Mouse (Mus musculus) large intestine, adult 2 months (tissue): ENCODE results near the gene Stpg3. TPM values are rescaled to one million over a fixed set of nuclear protein-coding genes. Genes with fewer than 3 reads are reported as not detected.

Experiments used
- DNase-seq: peaks from one replicate; pipeline ENCODE4 v3.0.0-alpha.2; 2012; ENCODE audit warnings: low read depth, low spot score
- WGBS: fragments of 180-500 bp; shearing (Covaris S2); methylation state at CpG from one replicate; pipeline ENCODE4 v1.1.7; 2018; 5-methylcytosine and 5-hydroxymethylcytosine counted together
- polyA plus RNA-seq: library from polyadenylated mRNA; depleted of rRNA; stranded (reverse); fragments of >200 nt; gene quantifications from 2 replicates; pipeline ENCODE4 v1.2.3, GENCODE M21; 2012

Gene Stpg3
- polyA plus RNA-seq, 1 experiment, result not detected

DNA sequence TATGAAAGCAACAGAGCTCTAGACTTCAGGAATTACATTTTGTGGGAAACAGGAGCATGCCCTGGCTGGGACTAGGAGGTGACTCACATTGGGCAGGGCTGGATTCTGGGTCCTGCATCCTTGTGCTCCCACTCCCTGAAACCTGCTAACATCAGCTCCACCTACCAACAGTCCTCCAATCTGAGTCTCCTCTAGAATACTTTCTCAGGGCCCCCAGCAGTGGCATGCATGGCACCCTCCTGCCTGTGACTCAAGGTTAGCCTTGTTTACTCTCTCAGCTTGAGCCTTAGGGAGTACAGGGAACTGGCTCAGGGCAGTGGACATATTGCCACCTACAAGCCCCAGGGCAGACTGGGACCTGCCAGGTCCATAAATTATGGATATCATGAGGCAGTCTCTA lies 23.7 kb upstream of the Stpg3 start:
- no peak for DNase-seq

DNA sequence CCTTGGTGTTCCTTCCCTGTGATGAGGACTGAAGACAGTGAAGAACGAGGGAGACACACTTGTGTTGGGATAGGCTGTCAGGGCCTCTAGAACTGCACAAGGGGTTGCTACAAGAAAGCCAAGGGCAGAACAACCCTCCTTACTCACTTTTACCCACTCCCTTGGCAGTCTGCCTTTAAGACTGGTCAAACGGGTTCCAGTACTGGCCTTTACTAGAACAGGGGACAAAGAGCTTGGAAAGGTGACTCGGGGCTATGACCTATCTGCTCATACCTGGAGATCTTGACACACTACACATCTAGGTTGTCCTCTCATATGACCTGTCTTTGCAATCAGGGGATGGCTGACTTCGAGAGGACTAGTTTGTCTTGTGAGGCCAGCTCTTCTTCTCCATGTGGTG lies 23.1 kb upstream of the Stpg3 start:
- DNase-seq, result no peak
- 22% methylated on average over 4 of the region's 4 CpGs for WGBS

DNA sequence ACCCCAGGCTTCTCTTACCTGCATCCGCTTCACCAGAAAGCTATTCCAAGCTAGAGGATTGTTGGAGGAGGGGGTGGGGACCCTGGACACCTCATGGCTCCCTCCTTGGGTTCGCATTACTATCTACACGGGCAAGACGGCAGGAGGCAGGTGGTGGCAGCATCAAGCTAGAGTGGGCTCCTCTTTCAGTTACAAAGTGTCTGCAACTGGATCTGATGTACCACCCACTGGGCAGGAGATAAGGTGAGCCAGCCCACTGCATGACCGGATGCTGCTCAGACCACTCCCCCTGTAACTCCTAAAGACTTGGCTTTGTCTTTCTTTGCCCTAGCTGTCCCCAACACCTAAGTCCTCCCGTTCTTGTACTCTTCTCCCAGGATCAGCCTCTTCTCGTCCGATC lies 22.2 kb upstream of the Stpg3 start, which contains the start of gene Rnf224:
TSS of gene Rnf224 (minus strand) at position 174 of the 400 bp plus-strand sequence.
- WGBS, result 69% methylated on average over 8 of the region's 8 CpGs
- no peak for DNase-seq

DNA sequence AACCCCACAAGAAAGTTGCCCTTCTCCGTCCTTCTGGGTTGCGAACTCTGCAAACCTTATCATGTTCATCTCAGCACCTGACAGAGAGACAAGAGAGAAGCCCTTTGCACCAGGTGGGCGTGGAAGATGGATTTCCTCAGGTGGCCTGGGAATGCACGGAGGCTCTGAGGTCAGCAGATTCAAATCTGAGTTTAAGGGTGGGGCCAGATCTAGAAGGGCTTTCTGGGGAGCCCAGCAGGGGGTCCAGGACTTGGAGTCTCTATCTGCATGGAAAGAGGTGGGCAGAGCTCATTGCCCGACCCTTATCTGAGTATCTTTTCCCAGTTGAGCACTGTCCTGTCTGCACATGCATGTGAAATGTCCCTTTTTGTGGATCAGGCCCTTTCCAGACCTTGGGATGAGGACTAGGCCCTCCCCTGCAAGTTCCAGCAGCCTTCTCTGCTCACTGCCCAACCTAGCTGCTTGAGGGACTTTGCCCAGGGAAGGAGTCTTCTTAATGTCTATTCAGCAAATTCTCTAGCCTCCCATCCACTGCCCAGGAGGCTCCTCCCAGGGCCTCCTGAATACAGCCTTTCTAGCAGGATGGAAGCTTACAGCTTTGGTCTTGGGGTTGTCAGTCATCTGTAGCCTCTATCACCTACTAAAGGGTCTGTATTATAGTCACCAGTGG lies 20.2 kb upstream of the Stpg3 start:
- 57% methylated on average over 5 of the region's 5 CpGs for WGBS
- DNase-seq, result no peak

DNA sequence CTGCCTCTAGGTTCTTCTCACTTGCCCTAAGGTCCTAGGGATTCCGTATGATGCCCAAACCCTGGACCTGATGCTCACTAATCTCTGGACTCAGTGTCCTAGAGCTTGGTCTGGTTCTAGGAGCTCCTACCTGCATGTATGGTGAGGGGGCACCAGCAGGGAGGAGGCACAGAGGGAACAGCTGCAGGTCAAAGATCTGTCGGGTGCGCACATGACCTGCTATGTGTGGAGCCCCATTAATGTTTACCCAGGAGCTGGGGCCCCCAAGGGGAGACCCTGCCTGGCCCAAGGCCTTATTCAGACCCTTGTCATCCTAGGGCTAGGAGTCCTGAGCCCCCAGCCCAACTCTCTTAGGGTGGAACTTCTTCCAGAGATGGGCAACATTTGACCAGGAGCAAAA lies 19.6 kb upstream of the Stpg3 start, which contains the start of gene Slc34a3:
TSS of gene Slc34a3 (minus strand) at position 315 of the 400 bp plus-strand sequence.
- DNase-seq, result no peak
- WGBS, result 72% methylated on average over 3 of the region's 3 CpGs

DNA sequence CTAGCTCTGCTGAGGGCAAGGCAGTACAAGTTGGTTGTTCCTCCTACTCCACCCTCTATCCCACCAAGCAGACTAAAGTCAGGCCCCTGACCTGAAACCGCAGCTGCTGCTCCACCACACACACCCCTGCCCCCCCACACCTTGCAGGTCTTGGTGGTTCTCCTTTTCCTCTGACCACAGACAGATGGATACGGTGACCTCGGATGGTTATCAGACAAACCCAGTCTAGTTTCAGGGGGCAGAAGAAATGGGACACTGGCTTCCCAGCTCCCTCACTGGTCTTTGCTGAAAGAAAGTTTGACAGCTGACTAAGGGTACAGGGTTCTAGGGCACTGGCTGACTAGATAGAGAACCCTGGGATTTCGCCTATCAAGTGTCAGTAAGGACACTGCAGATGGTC lies 19.0 kb upstream of the Stpg3 start:
- no peak for DNase-seq
- WGBS, result 65% methylated on average over 4 of the region's 4 CpGs

DNA sequence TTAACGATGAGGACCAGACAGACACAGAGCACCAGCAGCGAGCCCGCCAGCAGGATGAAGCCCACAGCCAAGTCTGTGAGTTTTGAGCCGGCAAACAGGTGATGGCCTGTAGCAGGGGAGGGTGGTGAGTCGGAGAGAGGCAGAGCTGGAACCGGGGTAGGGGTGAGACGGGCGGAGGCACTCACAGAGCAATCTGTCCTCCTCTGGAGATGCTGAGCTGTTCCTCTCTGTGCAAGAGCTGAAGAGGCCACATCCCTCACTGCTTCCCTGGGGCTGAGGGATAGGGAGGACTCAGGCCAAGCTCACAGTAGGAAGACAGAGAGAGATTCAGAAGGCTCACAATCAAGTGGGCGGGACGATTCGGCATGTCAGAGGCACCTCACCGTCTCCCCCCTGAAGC lies 16.6 kb upstream of the Stpg3 start:
- DNase-seq, result no peak
- WGBS, result 82% methylated on average over 12 of the region's 12 CpGs

DNA sequence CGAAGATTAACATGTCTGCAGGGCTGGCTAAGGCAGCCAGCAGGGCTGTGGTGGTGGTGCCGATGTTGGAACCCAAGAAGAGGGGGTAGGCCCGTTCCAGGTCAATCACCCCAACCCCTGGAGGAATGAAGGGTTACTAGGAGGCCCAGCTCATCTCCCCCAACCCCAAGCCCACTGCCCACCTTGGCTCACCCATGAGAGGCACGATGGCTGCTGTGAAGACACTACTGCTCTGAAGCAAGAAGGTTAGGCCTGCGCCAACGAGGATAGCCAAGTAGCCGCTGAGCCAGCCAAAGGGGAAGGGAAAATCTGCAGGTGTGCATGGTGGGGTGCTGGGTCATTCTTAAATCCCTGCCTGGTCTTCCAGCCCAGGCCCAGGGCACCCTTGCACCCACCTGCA lies 16.1 kb upstream of the Stpg3 start:
- WGBS, result 92% methylated on average over 7 of the region's 7 CpGs
- DNase-seq, result no peak

DNA sequence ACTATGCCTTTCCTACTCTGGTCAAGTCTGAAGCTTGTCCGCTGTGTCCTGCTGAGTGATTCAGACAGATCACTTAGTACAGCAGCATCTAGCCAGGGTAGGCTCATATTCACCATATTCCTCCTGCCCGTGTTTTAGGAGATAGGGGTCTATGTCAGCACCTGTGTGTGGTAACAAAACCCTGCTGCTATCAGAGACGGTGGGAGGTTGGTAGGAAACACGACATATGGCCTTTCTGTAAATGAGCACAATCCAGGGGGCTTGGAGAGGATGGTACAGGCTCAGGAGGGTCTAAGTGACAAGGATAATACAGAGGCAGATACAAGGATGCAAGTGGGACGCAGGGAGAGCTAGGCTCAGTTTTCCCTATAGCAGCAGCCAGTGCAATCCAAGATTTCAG lies 15.1 kb upstream of the Stpg3 start:
- DNase-seq, result no peak
- WGBS, result 95% methylated on average over 5 of the region's 5 CpGs

DNA sequence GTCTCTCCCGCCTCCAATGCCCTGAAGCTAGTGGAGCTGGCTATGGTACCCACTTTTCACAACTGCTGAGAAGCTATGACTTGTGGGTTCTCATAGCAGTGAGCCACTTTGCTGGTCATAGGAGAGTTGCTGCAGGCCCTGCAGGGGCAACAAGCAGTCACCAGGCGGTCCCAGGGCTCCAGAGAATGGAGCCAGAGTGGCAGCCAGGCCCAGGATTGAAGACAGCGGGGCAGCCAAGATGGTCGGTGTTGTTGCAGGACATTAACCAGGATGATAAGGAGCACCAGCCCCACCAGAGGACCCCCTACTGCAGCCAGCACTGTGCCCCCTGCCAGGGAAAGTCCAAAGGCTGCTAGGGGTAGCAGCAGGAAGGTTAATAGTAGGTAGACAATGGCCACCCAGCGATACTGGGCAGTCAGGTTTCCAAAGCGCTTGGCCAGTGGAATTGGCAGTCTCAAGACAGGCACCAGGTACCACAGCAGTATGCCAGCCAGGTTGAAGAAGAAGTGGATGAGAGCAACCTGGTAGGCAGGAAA lies 14.6 kb upstream of the Stpg3 start:
- WGBS, result 70% methylated on average over 6 of the region's 6 CpGs
- no peak for DNase-seq

DNA sequence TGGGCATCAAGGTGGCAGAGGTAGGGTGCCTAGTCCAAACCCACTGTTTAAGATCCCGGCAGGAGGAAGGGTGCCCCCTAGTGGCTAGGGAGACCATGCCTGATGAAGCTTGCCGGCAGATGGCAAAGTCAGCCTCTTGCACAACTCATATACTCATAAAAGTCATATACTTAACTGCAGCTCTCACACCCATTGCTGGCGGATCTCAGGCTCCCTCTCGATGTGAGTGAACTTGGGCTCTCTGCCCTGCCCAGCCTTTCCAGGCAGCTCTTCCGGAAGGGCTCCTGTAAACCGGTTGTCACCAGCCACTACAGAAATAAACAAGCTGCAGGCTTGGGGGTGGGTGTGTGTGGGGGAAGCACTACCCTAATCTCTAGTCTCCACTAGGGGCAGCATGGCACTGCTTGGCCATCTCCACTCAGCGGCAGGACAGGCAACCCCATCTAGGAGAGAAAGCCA lies 14.0 kb upstream of the Stpg3 start:
- 1% methylated on average over 7 of the region's 7 CpGs for WGBS
- peak; percentile 97 for DNase-seq

DNA sequence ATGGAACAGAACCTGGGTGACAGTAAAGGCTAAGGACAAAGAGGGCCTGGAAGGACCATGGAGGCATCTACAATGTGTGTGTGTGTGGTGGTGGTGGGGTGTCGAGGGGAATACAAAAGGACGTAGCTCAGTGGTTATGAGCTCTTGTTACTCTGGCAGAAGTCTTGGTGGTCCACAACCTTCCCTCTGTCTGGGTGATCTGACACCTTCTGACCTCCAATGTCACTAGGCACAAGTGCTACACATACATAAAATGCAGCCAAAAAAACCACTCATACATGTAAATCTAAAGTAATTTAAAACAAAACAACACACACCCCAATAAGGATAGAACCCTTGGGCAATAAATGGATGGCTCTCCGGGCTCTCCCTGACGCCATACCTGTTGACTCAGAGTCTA lies 13.0 kb upstream of the Stpg3 start:
- WGBS, result 68% methylated on average over 4 of the region's 4 CpGs
- DNase-seq, result no peak

DNA sequence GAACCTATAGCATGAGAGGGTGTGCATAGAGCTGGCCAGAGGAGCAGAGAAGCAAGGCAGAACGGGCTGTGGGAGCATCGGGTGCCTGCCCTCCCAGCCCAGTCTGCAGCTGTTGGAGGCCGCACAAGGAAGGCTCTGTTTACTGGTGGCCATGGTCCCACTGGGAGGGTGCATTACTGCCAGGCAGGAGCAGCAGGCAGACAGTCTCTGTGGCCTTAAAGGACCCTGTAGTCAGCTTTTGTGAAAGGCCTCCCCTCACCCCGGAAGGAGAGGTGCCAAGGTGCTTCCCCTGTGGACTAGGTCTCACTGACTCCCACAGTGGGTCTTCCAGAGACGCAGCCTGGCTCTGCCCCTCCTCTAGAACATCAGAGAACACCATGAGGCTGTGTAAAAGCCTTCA lies 12.4 kb upstream of the Stpg3 start:
- no peak for DNase-seq
- 47% methylated on average over 5 of the region's 5 CpGs for WGBS

DNA sequence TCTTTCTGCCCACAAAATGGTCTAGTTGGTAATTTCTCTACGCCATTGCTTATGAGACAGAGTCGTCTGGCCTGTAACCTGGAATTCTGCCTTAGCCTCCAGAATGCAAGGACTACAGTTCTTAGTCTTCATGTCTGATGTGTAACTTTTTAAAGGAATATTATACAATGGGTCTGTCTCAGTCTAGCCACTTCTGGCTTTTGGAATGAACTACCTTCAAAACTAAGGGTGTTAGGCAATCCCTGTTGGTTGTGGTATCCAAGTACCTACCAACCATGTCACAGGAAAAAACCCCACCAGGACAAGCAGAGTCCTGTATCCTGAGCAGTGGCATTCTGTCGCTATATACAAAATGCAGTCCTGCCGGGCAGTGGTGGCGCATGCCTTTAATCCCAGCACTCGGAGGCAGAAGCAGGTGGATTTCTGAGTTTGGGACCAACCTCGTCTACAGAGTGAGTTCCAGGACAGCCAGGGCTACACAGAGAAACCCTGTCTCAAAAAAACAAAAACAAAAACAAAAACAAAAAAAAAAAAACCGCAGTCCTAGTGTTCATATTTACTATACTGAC lies 11.5 kb upstream of the Stpg3 start:
- 60% methylated on average over 8 of the region's 8 CpGs for WGBS
- DNase-seq, result no peak

DNA sequence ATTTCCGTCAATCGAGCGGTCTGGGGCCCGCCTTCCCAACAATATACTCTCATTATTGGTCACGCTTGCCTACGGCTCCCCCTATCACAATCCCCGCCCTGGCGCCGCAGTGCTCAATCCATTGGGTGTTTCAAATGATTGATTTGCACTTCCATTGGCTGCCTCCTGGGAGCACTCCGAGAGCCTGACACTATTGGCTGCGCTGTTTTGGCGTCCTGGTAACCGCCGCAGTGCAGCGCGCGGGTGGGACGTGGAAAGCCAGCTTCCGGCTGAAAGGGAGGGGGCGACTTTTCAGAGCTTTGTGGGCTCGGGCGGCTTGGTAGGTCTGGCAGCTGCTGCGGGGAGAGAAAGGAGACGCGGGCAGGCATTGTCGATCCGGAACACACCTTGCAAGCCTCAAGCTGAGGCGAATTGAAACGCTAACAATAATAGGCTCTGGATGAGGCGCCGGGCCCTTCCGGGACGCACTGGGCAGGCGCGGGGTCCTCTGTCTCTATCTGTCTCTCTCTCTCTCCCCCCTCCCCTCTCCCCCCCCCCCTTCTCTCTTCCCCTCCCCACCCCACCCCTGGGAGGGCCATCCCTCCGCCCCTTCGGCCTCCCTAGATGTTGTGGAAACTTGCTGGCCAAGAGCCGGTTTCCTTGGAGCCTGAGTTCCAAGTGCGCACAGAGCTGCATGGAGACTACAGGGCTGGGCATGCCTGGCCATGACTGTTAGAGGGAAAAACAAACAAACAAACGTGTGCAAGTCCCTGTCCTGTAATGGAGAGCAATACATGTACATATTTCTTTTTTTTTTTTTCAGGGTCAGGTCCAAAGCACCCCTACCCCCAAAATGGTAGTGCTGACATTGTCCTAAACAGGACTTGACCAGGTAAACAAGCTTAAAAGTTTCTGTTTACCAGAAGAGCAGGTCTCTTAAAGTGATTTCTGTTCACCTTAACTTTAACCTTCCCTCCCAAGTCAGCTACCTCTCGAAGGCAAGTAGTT lies 10.6 kb upstream of the Stpg3 start:
- DNase-seq, result peak; percentile 96
- WGBS, result 1% methylated on average over 41 of the region's 41 CpGs

DNA sequence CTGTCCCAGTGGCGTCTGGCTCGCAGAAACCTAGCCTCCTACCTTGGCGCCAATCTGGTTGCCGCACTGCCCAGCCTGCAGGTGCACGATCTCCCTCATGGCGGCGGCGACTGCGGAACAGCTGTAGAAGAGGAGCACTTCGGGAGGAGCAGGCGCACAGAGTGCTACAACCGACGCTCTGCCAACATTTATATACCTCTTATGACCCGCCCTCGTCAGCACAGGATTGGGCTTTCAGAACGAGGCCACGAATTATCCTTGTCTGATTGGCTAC lies 10.0 kb upstream of the Stpg3 start, which contains the start of gene Tubb4b:
TSS of gene Tubb4b (minus strand) at position 211 of the 274 bp plus-strand sequence.
- under 1% methylated on average over 17 of the region's 17 CpGs for WGBS
- no peak for DNase-seq

DNA sequence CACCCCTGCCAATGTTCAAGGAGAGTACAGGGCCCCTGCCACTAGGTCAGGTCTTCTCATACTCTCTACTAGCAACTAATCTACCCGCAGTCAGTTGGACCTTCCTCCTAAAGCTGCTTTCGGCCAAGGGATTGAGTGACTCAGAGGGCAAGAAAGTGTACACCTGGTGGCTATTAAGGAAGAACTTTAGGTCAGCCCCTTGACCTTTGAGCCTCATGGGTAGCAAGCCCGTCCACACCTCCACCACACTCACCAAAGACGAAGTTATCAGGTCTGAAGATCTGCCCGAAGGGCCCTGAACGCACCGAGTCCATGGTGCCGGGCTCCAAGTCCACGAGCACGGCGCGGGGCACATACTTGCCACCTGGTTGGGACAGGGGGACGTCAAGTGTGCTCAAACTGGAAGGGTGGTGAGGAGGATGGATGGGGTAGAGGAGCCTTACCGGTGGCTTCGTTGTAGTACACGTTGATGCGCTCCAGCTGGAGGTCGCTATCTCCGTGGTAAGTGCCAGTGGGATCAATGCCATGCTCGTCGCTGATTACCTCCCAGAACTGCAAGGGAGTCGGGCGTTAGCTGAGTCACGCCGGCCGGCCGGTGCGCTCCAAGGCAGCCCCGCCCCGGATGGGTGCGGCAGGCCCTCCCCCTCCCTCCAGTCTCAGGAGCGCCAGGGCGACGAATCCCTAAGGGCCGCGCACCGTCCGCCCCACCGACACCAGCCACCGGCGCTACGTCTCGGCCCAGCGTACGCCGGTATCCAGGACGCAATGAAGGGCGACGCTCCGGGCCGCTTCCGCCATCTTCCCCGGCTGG lies 9.4 kb upstream of the Stpg3 start:
- DNase-seq, result no peak
- WGBS, result under 1% methylated on average over 53 of the region's 53 CpGs

DNA sequence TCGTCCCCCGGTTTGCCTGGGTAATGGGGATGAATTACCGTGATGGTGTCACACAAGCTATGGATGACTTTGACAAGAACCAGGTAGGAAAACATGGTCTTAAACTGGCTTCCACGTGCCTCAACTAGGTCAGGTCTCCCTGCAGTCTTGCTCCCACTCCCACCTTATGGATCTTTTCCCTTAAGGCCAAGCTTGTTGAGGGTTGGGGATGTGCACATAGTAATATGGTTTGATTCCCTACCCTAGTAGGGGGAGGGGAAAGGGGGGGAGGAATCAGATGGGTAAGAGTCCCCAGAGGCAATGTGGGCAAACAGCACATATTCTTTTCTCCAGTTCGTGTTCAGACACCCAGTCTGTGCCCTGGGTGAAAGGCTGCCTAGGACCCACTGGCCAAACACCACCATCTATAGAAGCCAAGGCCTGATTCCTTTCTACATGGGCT lies 6.9 kb upstream of the Stpg3 start:
- 65% methylated on average over 5 of the region's 5 CpGs for WGBS
- no peak for DNase-seq

DNA sequence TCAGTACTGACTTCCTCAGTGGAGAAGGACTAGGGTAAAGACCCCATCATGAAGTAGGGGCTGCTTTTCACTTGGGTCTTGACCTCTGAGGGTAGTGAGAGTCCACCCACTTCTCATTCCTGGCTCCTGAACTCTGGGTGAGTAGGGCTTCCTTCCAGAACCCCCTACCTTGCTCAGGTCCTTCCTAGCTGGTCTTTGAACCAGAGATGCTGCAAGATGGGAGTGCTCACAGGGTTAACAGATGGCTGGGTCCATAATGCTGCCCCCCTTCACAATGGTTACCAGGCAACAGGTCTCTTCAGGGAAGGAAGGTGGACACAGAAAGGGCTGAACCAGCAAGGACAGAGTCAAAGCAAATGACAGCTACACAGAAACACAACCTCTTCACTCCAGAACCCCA lies 4.0 kb upstream of the Stpg3 start, which contains the start of gene Fam166a:
TSS of gene Fam166a (plus strand) at position 301 of the 400 bp plus-strand sequence.
- no peak for DNase-seq
